Mouse (Mus musculus): ENCODE data around the gene Depdc1b. TPM values are rescaled to one million over a fixed set of nuclear protein-coding genes. Genes with fewer than 3 reads are reported as not detected.
A peak's percentile ranks its signal among the peaks of the same experiment; 100 is the strongest.

Gene Depdc1b
- polyA plus RNA-seq, 1 experiment from 2014 or later, result 10.1 TPM

GRCm38 (mm10) chr13:108428809-108429208, 112.7 kb downstream of the Depdc1b start:
- no peak for ATAC-seq (ENCODE audit: low FRiP score, low read depth)
- no peaks in the 10 kb centered on the region for H3K4me1 ChIP-seq
- no peaks in the 10 kb centered on the region for H3K9me3 ChIP-seq
- no peaks in the 10 kb centered on the region for H3K27me3 ChIP-seq (replicated peaks)
- no peak overlapping the region for H3K9ac ChIP-seq
- no peak overlapping the region for H3K4me2 ChIP-seq (replicated peaks)
- 57% methylated on average over 6 of the region's 6 CpGs for WGBS
- H3K27ac ChIP-seq, result no peak overlapping the region
- no peaks in the 10 kb centered on the region for H3K36me3 ChIP-seq
- no peak overlapping the region for H3K4me3 ChIP-seq

GRCm38 (mm10) chr13:108429623-108430022, 113.5 kb downstream of the Depdc1b start:
- H3K4me3 ChIP-seq, result no peak overlapping the region
- H3K36me3 ChIP-seq, result no peaks in the 10 kb centered on the region
- H3K9me3 ChIP-seq, result no peaks in the 10 kb centered on the region
- peak; percentile 25; the same call in 1 of the 2 replicates for ATAC-seq (ENCODE audit: low FRiP score, low read depth)
- H3K27me3 ChIP-seq (replicated peaks), result no peaks in the 10 kb centered on the region
- no peak overlapping the region for H3K27ac ChIP-seq
- no peak overlapping the region for H3K4me2 ChIP-seq (replicated peaks)
- WGBS, result 78% methylated on average over 2 of the region's 2 CpGs
- H3K4me1 ChIP-seq, result no peaks in the 10 kb centered on the region
- no peak overlapping the region for H3K9ac ChIP-seq

GRCm38 (mm10) chr13:108431776-108432175, 115.6 kb downstream of the Depdc1b start:
- WGBS, result 90% methylated on average over 3 of the region's 3 CpGs
- no peak for ATAC-seq (ENCODE audit: low FRiP score, low read depth)
- H3K4me1 ChIP-seq, result no peaks in the 10 kb centered on the region

GRCm38 (mm10) chr13:108435687-108436086, 119.6 kb downstream of the Depdc1b start:
- no peaks in the 10 kb centered on the region for H3K9me3 ChIP-seq
- no peaks in the 10 kb centered on the region for H3K4me1 ChIP-seq
- ATAC-seq (ENCODE audit: low FRiP score, low read depth), result no peak
- H3K4me2 ChIP-seq (replicated peaks), result no peak overlapping the region
- H3K27me3 ChIP-seq (replicated peaks), result no peaks in the 10 kb centered on the region
- no peak overlapping the region for H3K9ac ChIP-seq
- H3K4me3 ChIP-seq, result no peak overlapping the region
- no peaks in the 10 kb centered on the region for H3K36me3 ChIP-seq
- H3K27ac ChIP-seq, result no peak overlapping the region

More at GRCm38 (mm10) chr13:108431776-108432175, 115.6 kb downstream of the Depdc1b start:
- H3K27me3 ChIP-seq (replicated peaks), result no peaks in the 10 kb centered on the region
- H3K4me2 ChIP-seq (replicated peaks), result no peak overlapping the region
- no peak overlapping the region for H3K9ac ChIP-seq
- no peaks in the 10 kb centered on the region for H3K36me3 ChIP-seq
- H3K27ac ChIP-seq, result no peak overlapping the region
- no peak overlapping the region for H3K4me3 ChIP-seq
- no peaks in the 10 kb centered on the region for H3K9me3 ChIP-seq

- no peaks in the 10 kb centered on the region for H3K9me3 ChIP-seq
- H3K4me3 ChIP-seq, result no peak overlapping the region
- H3K4me1 ChIP-seq, result no peaks in the 10 kb centered on the region
- no peak overlapping the region for H3K4me2 ChIP-seq (replicated peaks)
- H3K27ac ChIP-seq, result no peak overlapping the region
- no peak for ATAC-seq (ENCODE audit: low FRiP score, low read depth)
- WGBS, result 93% methylated on average over 2 of the region's 2 CpGs
- no peaks in the 10 kb centered on the region for H3K27me3 ChIP-seq (replicated peaks)
- no peak overlapping the region for H3K9ac ChIP-seq
- H3K36me3 ChIP-seq, result no peaks in the 10 kb centered on the region
Measured at GRCm38 (mm10) chr13:108437424-108437823, 121.3 kb downstream of the Depdc1b start.

- Histone ChIP-seq H3K4me1 (no peaks in the 10 kb centered on the region), H3K27ac (no peak overlapping the region), H3K4me3 (no peak overlapping the region), H3K36me3 (no peaks in the 10 kb centered on the region), H3K9ac (no peak overlapping the region), H3K4me2 (replicated peaks) (no peak overlapping the region), H3K27me3 (replicated peaks) (no peaks in the 10 kb centered on the region), H3K9me3 (no peaks in the 10 kb centered on the region)
- ATAC-seq (ENCODE audit: low FRiP score, low read depth), result no peak
- 91% methylated on average over 1 of the region's 1 CpGs for WGBS
Measured at GRCm38 (mm10) chr13:108439012-108439411, 122.9 kb downstream of the Depdc1b start.

- Histone ChIP-seq H3K9ac (no peak overlapping the region), H3K27ac (no peak overlapping the region), H3K27me3 (replicated peaks) (no peaks in the 10 kb centered on the region), H3K4me3 (no peak overlapping the region), H3K36me3 (no peaks in the 10 kb centered on the region), H3K4me1 (no peaks in the 10 kb centered on the region), H3K9me3 (no peaks in the 10 kb centered on the region), H3K4me2 (replicated peaks) (no peak overlapping the region)
- ATAC-seq (ENCODE audit: low FRiP score, low read depth), result no peak
- WGBS, result 80% methylated on average over 11 of the region's 11 CpGs
Measured at GRCm38 (mm10) chr13:108448348-108448931, 132.3 kb downstream of the Depdc1b start.

GRCm38 (mm10) chr13:108449116-108450097, 133.3 kb downstream of the Depdc1b start, which contains the start of gene Pde4d:
TSS of gene Pde4d (plus strand) at chr13:108449948.
- Histone ChIP-seq H3K9ac (no peak within 1 kb of the TSS), H3K27ac (no peak within 1 kb of the TSS), H3K4me3 (no peak within 1 kb of the TSS), H3K4me2 (replicated peaks) (no peak within 1 kb of the TSS), H3K27me3 (replicated peaks) (no peaks in the 10 kb centered on the region), H3K36me3 (no peaks in the 10 kb centered on the region), H3K9me3 (no peaks in the 10 kb centered on the region), H3K4me1 (no peaks in the 10 kb centered on the region)
- no peak for ATAC-seq (ENCODE audit: low FRiP score, low read depth)
- 61% methylated on average over 10 of the region's 10 CpGs for WGBS

GRCm38 (mm10) chr13:108451122-108451521, 135.0 kb downstream of the Depdc1b start:
- no peak overlapping the region for H3K27ac ChIP-seq

GRCm38 (mm10) chr13:108453064-108453919, 137.2 kb downstream of the Depdc1b start:
- H3K27me3 ChIP-seq (replicated peaks), result no peaks in the 10 kb centered on the region
- H3K27ac ChIP-seq, result no peak overlapping the region
- H3K4me3 ChIP-seq, result no peak overlapping the region
- H3K9me3 ChIP-seq, result no peaks in the 10 kb centered on the region
- H3K4me2 ChIP-seq (replicated peaks), result no peak overlapping the region
- no peaks in the 10 kb centered on the region for H3K4me1 ChIP-seq
- ATAC-seq (ENCODE audit: low FRiP score, low read depth), result no peak
- no peaks in the 10 kb centered on the region for H3K36me3 ChIP-seq
- 81% methylated on average over 6 of the region's 6 CpGs for WGBS
- H3K9ac ChIP-seq, result no peak overlapping the region

More at GRCm38 (mm10) chr13:108451122-108451521, 135.0 kb downstream of the Depdc1b start:
- H3K9ac ChIP-seq, result no peak overlapping the region
- no peaks in the 10 kb centered on the region for H3K36me3 ChIP-seq
- no peak overlapping the region for H3K4me3 ChIP-seq
- no peak overlapping the region for H3K4me2 ChIP-seq (replicated peaks)
- H3K27me3 ChIP-seq (replicated peaks), result no peaks in the 10 kb centered on the region
- H3K4me1 ChIP-seq, result no peaks in the 10 kb centered on the region
- no peak for ATAC-seq (ENCODE audit: low FRiP score, low read depth)
- no peaks in the 10 kb centered on the region for H3K9me3 ChIP-seq
- 87% methylated on average over 2 of the region's 2 CpGs for WGBS
